In the genomic region with DNA sequence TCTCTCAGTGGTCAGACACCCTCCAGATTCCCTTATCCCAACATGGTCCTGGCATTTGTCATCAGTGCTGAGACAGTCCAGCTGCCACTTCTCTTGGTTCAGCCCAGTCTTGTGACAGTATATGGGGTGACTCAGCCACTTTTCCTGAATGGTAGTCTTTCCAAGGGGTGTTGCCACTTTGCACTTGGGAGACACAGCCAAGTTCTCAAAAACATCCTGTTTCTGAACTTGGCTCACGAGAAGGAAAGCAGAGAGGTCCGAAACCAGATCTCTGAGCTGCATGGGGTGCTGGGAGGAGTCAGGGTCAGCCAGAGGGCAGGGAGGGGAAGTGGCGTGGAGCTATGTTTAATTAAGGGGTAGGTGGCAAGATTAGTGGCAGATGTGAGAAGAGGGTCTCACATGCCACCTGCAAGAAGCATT, we compare ENCODE assay signal across 9 mouse cellular contexts. TPM values are rescaled to one million over a fixed set of nuclear protein-coding genes. Genes with fewer than 3 reads are reported as not detected.
DNase-seq lines count a peak whose midpoint lies in the region; ATAC-seq lines count a peak whose summit lies in the region.
"Had no signal": no experiment of that assay in that cellular context is flagged by ENCODE, and none has a peak within 500 bp of the region (broad histone marks: within the 10 kb centered on the region; RNA-seq: fewer than 3 reads in every experiment).

No protein-coding gene starts in this region.

- H3K9me3 ChIP-seq in stomach, embryonic 14.5 days (ENCODE audit: control insufficient read depth, low read depth, low read length), result no peaks in the 10 kb centered on the region
- no peaks in the 10 kb centered on the region for H3K9me3 ChIP-seq in forebrain, embryonic 12.5 days
- H3K9me3 ChIP-seq: liver, embryonic 15.5 days had no signal

- 0 out of 2 replicates have a peak overlapping the region, but pooled peaks have one; percentile 22 for H3K27ac ChIP-seq in stomach, embryonic 14.5 days (ENCODE audit: low read length)
- no peak overlapping the region for H3K27ac ChIP-seq in forebrain, embryonic 12.5 days
- H3K27ac ChIP-seq: liver, embryonic 15.5 days had no signal

- H3K4me1 ChIP-seq in stomach, embryonic 14.5 days (ENCODE audit: control insufficient read depth, insufficient read depth, low read length), result peaks cover 18% of the 10 kb centered on the region
- H3K4me1 ChIP-seq in forebrain, embryonic 12.5 days, result no peaks in the 10 kb centered on the region

- no peak overlapping the region for H3K4me2 ChIP-seq in stomach, embryonic 14.5 days (replicated peaks; ENCODE audit: low read depth, low read length)
- H3K4me2 ChIP-seq in forebrain, embryonic 12.5 days, result no peak overlapping the region
- H3K4me2 ChIP-seq: liver, embryonic 15.5 days had no signal

- no peak overlapping the region for H3K4me3 ChIP-seq in stomach, embryonic 14.5 days (ENCODE audit: low read depth, low read length)
- H3K4me3 ChIP-seq in forebrain, embryonic 12.5 days (replicated peaks), result no peak overlapping the region
- H3K4me3 ChIP-seq: liver, embryonic 15.5 days had no signal

- H3K27me3 ChIP-seq in stomach, embryonic 14.5 days (ENCODE audit: control insufficient read depth, insufficient read depth, low read length), result no peaks in the 10 kb centered on the region
- H3K27me3 ChIP-seq in forebrain, embryonic 12.5 days, result no peaks in the 10 kb centered on the region

- H3K9ac ChIP-seq in stomach, embryonic 14.5 days (replicated peaks; ENCODE audit: low read depth, low read length), result no peak overlapping the region
- no peak overlapping the region for H3K9ac ChIP-seq in forebrain, embryonic 12.5 days
- H3K9ac ChIP-seq: liver, embryonic 15.5 days had no signal

- no peak for ATAC-seq in stomach, embryonic 14.5 days (ENCODE audit: insufficient number of reproducible peaks, insufficient read depth, low FRiP score, low read depth)
- no peak for ATAC-seq in forebrain, embryonic 12.5 days (ENCODE audit: low FRiP score)

- peak; percentile 78 for DNase-seq in 3134 (ENCODE audit: extremely low read depth, insufficient read length, low spot score)
- DNase-seq in adrenal gland, adult 2 months, result peak; percentile 71
- peak; percentile 93 for DNase-seq in heart, adult 8-10 months (ENCODE audit: low spot score)
- peak; percentile 50 for DNase-seq in kidney, postnatal 10 days
- no peak for DNase-seq in natural killer cell, adult 2 months (ENCODE audit: low spot score in 2 of 2)
- DNase-seq in c-Kit-positive CD71-positive TER-119-positive erythroid progenitor cells, embryonic 14.5 days (ENCODE audit: low spot score), result no peak

- H3K36me3 ChIP-seq in stomach, embryonic 14.5 days (ENCODE audit: control insufficient read depth, insufficient read depth, low read length), result no peaks in the 10 kb centered on the region
- no peaks in the 10 kb centered on the region for H3K36me3 ChIP-seq in forebrain, embryonic 12.5 days (replicated peaks)
- H3K36me3 ChIP-seq: liver, embryonic 15.5 days had no signal

- WGBS in stomach, embryonic 14.5 days, result 8% methylated on average over 3 of the region's 3 CpGs
- 38% methylated on average over 3 of the region's 3 CpGs for WGBS in forebrain, embryonic 12.5 days

RNA-seq across cellular contexts. Expression of a gene that starts 34.0 kb away (rescaled TPM):
- total RNA-seq in adrenal gland, adult 2 months (2021), result 100 to 1,000 TPM; 113 to 210 TPM
- polyA plus RNA-seq in adrenal gland, adult 2 months (2012; rRNA removed), result 417 and 423 TPM in 2 replicates
- total RNA-seq in heart, adult 8-10 months (2022), result 10 to 100 TPM; 17.3 to 23.6 (median 18.3) TPM
- polyA plus RNA-seq in stomach, embryonic 14.5 days (2014; fragmentation: Nextera tagmentation; extraction: Ambion mirVana), result 69.4 and 92.6 TPM in 2 replicates
- polyA plus RNA-seq in forebrain, embryonic 12.5 days (2016; fragmentation: Nextera tagmentation; extraction: Ambion mirVana), result 103 and 109 TPM in 2 replicates

Comparison
In these comparisons a context has a peak if more than half of its experiments do, and no peak if none do; other contexts are left out.
1. DNase-seq: peak in 3134 (single experiment), adrenal gland, adult 2 months (single experiment), heart, adult 8-10 months (single experiment) and kidney, postnatal 10 days (single experiment); none in natural killer cell, adult 2 months (0 of 2) and c-Kit-positive CD71-positive TER-119-positive erythroid progenitor cells, embryonic 14.5 days (single experiment).